Mouse (Mus musculus): ENCODE data around the gene Akr1e1. TPM values are rescaled to one million over a fixed set of nuclear protein-coding genes. Genes with fewer than 3 reads are reported as not detected.

Akr1e1 gene
- 11.5 TPM for polyA plus RNA-seq (2014; fragmentation: Illumina TruSeq; extraction: RNeasy Lipid Tissue Mini Kit (QIAGEN cat#74804); ENCODE audit: insufficient read depth, low read depth, low replicate concordance)

DNA sequence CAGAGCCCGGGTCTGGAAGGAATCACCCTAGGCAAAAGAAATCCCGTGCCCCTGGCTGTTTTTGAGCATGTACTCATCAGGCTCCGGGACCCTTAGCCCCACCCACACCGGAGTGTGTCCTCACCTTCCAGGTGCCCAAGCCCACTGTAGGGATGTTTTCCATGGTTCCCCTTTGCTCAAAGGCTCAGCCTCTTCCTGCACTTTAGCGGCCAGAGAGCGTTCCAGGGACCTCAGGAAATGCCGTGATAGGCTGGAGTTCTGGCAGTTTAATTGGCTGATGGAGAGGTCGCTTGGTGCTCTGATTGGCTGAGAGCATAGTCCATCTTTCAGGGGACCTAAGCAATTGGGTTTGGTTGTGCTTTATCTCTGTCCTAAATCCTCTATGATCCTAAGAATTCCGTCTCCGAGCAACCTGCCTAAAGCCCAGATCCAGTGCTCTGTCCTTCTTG, at the start of gene Akr1e1:
TSS of gene Akr1e1 (minus strand) at position 214 of the 449 bp plus-strand sequence.

DNA sequence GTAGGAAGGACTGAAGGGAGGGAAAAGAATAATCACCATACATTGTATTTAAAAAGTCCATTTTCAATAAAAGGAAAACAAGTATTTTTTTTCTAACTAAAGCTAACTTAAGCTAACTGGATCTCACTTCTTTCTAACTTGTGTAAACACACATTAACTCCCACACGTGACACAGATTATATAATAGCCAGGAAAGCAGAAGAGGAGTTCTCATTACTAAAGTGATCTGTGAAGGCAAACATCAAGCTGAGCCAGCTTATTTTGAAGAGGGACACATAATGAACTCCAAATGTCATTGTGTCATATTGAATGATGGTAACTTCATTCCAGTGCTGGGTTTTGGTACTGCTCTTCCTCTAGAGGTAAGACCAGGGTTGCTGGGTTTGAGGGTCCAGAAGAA, 35.1 kb downstream of the Akr1e1 start, which contains the start of gene Akr1c21:
TSS of gene Akr1c21 (plus strand) at position 205 of the 400 bp plus-strand sequence.

Other genes with a start within 250 kb of the Akr1e1 start
- not detected for gene Akr1c6, start 174.9 kb downstream of the Akr1e1 start, polyA plus RNA-seq (2014; fragmentation: Illumina TruSeq; extraction: RNeasy Lipid Tissue Mini Kit (QIAGEN cat#74804); ENCODE audit: insufficient read depth, low read depth, low replicate concordance)
- gene Akr1c20, start 85.8 kb downstream of the Akr1e1 start, polyA plus RNA-seq (2014; fragmentation: Illumina TruSeq; extraction: RNeasy Lipid Tissue Mini Kit (QIAGEN cat#74804); ENCODE audit: insufficient read depth, low read depth, low replicate concordance) = not detected
- not detected for gene Akr1c21, start 35.1 kb downstream of the Akr1e1 start, polyA plus RNA-seq (2014; fragmentation: Illumina TruSeq; extraction: RNeasy Lipid Tissue Mini Kit (QIAGEN cat#74804); ENCODE audit: insufficient read depth, low read depth, low replicate concordance)

Measured in lung, adult 10 weeks (tissue).